Mouse (Mus musculus): ENCODE measurements around the gene Spink4.

GRCm38 (mm10) chr4:40976651-40977050, 56.8 kb downstream of the Spink4 start:
- TF ChIP-seq MAFK (IDR thresholded peaks at IDR 0.05; ENCODE audit: insufficient read depth, low read depth, low read length) (no peak), ZC3H11A (IDR thresholded peaks at IDR 0.05; ENCODE audit: borderline replicate concordance, low read depth, low read length) (no peak)

Data from ES-E14 (cell line).